Mouse (Mus musculus) macrophage (primary cell): ENCODE data around the gene Ubr3. TPM values are rescaled to one million over a fixed set of nuclear protein-coding genes. Genes with fewer than 3 reads are reported as not detected.
"Not testable (repeated sequence)": the region's sequence is repeated elsewhere in the genome, so short reads cannot be mapped to it uniquely, and the experiment has no call there.

Experiments
- H3K27ac ChIP-seq: fragments of 350-480 bp; formaldehyde crosslinking; 2 replicates; pipeline ENCODE4 v1.9.0; 2021
- H3K36me3 ChIP-seq: fragments of 350-480 bp; formaldehyde crosslinking; 2 replicates; pipeline ENCODE4 v1.9.0; 2021; ENCODE audit errors: inconsistent target
- H3K4me3 ChIP-seq: fragments of 350-480 bp; formaldehyde crosslinking; 2 replicates; pipeline ENCODE4 v1.9.0; 2021; ENCODE audit errors: inconsistent target
- H3K79me2 ChIP-seq: fragments of 350-480 bp; formaldehyde crosslinking; 2 replicates; pipeline ENCODE4 v1.9.0; 2021; ENCODE audit errors: inconsistent target
- WGBS: methylation state at CpG from one replicate; pipeline ENCODE4 v1.1.7; 2026; ENCODE audit warnings: inconsistent platforms; ENCODE audit not compliant: missing documents; 5-methylcytosine and 5-hydroxymethylcytosine counted together
- polyA plus RNA-seq: library from polyadenylated mRNA; stranded (reverse); fragments of 250-400 nt; gene quantifications from 3 replicates; pipeline ENCODE4 v1.2.4, GENCODE M21; 2018; ENCODE audit warnings: inconsistent platforms

Gene Ubr3
- polyA plus RNA-seq, 1 experiment from 2014 or later, result 30.6 TPM

- no peaks in the 10 kb centered on the region for H3K36me3 ChIP-seq
- 13% methylated on average over 6 of the region's 7 CpGs for WGBS
- no peak overlapping the region for H3K4me3 ChIP-seq
- H3K79me2 ChIP-seq, result no peaks in the 10 kb centered on the region
- H3K27ac ChIP-seq, result no peak overlapping the region
These were observed 6.2 kb upstream of the Ubr3 start for GRCm38 (mm10) chr2:69890843-69891242.

GRCm38 (mm10) chr2:69893145-69893544, 3.9 kb upstream of the Ubr3 start:
- peaks cover 6% of the 10 kb centered on the region for H3K79me2 ChIP-seq
- H3K36me3 ChIP-seq, result no peaks in the 10 kb centered on the region
- H3K4me3 ChIP-seq, result no peak overlapping the region
- WGBS, result 86% methylated on average over 1 of the region's 1 CpGs
- H3K27ac ChIP-seq, result no peak overlapping the region

DNA sequence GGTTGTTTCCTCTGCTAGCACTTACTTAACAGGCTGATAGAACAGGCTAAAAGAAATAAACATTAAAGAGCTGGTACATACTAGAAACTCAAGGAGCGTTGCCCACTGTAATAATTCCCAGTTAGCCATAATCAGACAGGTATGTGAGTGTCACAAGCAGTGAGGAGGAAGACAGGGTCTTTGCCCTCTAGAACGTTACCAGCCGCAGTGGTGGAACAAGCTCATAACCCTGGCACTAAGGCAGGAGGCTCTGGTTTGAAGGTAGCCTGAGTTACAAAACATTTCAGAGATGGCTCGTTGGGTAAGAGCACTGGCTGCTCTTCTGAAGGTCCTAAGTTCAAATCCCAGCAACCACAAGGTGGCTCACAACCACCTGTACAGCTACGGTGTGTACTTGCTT, 3.2 kb upstream of the Ubr3 start:
- Histone ChIP-seq H3K4me3 (no peak overlapping the region), H3K27ac (no peak overlapping the region), H3K79me2 (peaks cover 14% of the 10 kb centered on the region), H3K36me3 (no peaks in the 10 kb centered on the region)
- 85% methylated on average over 5 of the region's 5 CpGs for WGBS

- H3K79me2 ChIP-seq, result peaks cover 31% of the 10 kb centered on the region
- 74% methylated on average over 13 of the region's 14 CpGs for WGBS
- no peak overlapping the region for H3K4me3 ChIP-seq
- no peak overlapping the region for H3K27ac ChIP-seq
- H3K36me3 ChIP-seq, result no peaks in the 10 kb centered on the region
These were observed 1.4 kb upstream of the Ubr3 start for GRCm38 (mm10) chr2:69895502-69896223.

GRCm38 (mm10) chr2:69896224-69896581, 843 bp upstream of the Ubr3 start:
- WGBS, result 98% methylated on average over 4 of the region's 4 CpGs
- Histone ChIP-seq H3K79me2 (peaks cover 37% of the 10 kb centered on the region), H3K36me3 (no peaks in the 10 kb centered on the region), H3K27ac (no peak overlapping the region), H3K4me3 (no peak overlapping the region)

DNA sequence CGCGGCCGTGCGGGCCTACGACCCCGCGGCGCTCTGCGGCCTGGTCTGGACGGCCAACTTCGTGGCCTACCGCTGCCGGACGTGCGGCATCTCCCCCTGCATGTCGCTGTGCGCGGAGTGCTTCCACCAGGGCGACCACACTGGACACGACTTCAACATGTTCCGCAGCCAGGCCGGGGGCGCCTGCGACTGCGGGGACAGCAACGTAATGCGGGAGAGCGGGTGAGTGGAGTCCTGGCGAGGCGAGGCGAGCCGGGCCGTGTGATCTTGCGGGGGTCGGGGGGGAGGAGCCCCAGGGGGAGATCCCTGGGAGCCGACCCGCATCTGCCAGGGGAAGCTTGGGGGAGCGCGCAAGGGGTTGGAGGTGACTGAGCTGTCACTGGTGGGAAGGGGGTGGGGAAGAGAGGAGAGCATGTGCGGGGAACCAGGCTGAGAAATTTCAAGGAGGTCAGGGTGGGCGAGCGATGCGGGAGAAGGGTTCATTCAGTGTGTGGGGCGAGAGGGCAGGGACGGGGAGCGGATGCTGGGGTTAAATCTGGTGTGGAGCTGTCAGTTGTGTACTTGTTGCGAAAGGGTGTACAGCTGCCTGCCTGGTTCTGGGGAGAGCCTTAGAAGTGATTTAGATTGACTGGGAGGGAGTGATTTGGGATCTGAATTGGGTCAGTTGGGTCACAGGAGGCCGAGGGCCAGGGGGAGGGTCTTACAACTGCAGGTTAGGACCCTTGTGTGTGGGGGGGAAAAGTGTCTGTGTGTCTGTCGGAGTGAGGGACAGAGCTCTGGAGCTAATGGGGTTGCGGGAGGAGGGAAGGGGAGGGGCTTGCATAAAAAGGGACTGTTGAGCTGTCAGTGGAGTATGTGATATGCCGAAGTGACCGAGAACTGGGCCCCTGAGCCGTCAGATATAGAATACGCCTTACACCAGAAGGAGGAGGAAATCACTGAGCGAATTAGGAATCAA, 851 bp downstream of the Ubr3 start:
- Histone ChIP-seq H3K79me2 (peaks cover 54% of the 10 kb centered on the region), H3K27ac (peak overlapping the region; percentile 36), H3K36me3 (no peaks in the 10 kb centered on the region), H3K4me3 (peak overlapping the region; percentile 85)
- under 1% methylated on average over 53 of the region's 55 CpGs for WGBS

- H3K36me3 ChIP-seq, result no peaks in the 10 kb centered on the region
- 100% methylated on average over 3 of the region's 3 CpGs for WGBS
- H3K4me3 ChIP-seq, result no peak overlapping the region
- H3K27ac ChIP-seq, result no peak overlapping the region
- peaks cover 100% of the 10 kb centered on the region for H3K79me2 ChIP-seq
These were observed 6.5 kb downstream of the Ubr3 start for GRCm38 (mm10) chr2:69903541-69903940.

GRCm38 (mm10) chr2:69907394-69907793, 10.3 kb downstream of the Ubr3 start:
- not testable (repeated sequence) for H3K27ac ChIP-seq, H3K36me3 ChIP-seq, H3K4me3 ChIP-seq
- WGBS, result 92% methylated on average over 4 of the region's 4 CpGs
- peaks cover 100% of the 10 kb centered on the region for H3K79me2 ChIP-seq

DNA sequence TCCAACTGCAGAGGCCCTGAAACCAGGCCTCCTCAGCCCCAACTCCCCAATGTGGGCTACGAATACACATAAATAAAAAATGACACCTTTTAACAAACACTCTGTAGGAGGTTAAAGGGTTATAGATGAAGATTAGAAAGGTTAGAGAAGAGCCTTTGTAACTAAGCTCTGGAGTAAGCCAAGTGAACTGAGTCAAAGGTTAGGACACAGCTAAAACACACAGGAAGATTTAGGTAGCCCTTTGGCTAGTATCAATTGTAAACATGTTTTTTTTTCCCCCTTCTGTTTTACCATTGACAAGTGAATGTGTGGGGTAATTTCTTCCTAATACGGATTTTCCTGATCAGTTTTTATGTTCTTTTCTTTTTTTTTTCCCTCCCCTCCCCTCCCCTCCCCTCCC, 15.8 kb downstream of the Ubr3 start:
- Histone ChIP-seq H3K27ac (no peak overlapping the region), H3K4me3 (no peak overlapping the region)
- 74% methylated on average over 2 of the region's 2 CpGs for WGBS

DNA sequence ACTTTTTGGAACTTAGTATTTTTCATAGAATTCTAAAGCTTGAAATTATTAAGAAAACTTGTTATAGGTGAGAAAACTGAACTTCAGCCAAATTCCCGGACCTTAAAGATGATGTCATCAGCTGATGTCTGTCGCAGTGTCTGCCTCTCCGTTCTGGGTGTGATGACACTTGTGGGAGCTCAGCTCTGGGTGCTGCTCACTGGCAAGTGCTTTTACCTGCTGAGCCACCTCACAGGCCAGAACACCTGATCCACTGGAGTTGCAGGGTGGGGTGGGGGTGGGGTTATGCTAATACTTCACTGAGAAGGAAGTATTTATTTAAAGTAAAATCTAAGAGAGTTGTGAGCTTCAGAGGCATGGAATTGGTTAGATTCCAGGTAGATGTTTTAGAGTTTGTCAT, 20.3 kb downstream of the Ubr3 start:
- Histone ChIP-seq H3K36me3 (peaks cover 17% of the 10 kb centered on the region; the same call in 1 of the 2 replicates), H3K79me2 (peaks cover 30% of the 10 kb centered on the region), H3K27ac (no peak overlapping the region), H3K4me3 (no peak overlapping the region)
- 70% methylated on average over 3 of the region's 3 CpGs for WGBS

More for the DNA sequence above, 15.8 kb downstream of the Ubr3 start:
- Histone ChIP-seq H3K79me2 (peaks cover 75% of the 10 kb centered on the region), H3K36me3 (0 out of 2 replicates have a peak, but pooled peaks cover 1% of the 10 kb centered on the region)

DNA sequence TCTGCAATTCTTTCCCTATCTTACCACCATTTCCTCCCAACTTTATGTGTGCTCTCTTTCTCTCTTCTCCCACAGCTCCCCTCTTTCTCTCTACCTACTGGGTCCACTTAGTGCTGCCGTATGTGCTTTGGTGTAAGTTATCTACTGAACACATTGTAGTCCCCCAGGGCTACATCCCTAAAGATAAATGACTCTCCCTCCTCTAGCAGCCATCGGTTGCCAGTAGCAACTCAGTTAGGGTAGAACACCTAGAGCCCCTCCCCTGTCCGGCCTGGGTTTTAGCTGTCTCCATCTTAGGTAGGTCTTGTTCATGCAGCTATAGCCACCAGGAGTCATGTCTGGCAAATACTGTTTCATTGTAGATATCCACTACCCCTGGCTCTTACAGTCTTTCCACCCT, 27.9 kb downstream of the Ubr3 start:
- 90% methylated on average over 3 of the region's 3 CpGs for WGBS
- peaks cover 20% of the 10 kb centered on the region; the same call in 1 of the 2 replicates for H3K36me3 ChIP-seq
- no peak overlapping the region for H3K27ac ChIP-seq
- no peak overlapping the region for H3K4me3 ChIP-seq
- H3K79me2 ChIP-seq, result no peaks in the 10 kb centered on the region

GRCm38 (mm10) chr2:69936331-69936730, 39.3 kb downstream of the Ubr3 start:
- H3K4me3 ChIP-seq, result no peak overlapping the region
- WGBS, result 96% methylated on average over 5 of the region's 5 CpGs
- H3K36me3 ChIP-seq, result peaks cover 31% of the 10 kb centered on the region

DNA sequence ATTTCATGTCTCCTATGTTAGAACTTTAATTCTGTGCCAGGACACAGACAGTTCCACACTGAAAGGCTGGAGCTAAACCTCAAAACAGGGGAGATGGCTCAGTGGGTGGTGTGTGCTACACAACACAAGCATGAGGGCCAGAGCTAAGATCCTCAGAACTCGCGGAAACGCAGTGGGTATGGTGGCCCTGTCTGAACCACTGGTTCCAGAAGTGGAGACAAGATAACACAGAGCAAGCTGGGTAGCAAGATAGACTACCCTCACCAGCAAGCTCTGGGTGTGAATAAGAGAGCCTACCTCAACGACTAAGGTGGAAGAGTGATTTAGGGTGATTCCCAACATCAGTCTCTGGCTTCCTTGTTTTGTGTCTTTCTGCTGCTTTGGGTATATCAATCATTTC, 42.2 kb downstream of the Ubr3 start:
- WGBS, result 91% methylated on average over 4 of the region's 4 CpGs
- H3K36me3 ChIP-seq, result peaks cover 31% of the 10 kb centered on the region
- no peak overlapping the region for H3K4me3 ChIP-seq
- H3K79me2 ChIP-seq, result no peaks in the 10 kb centered on the region
- no peak overlapping the region for H3K27ac ChIP-seq

More at GRCm38 (mm10) chr2:69936331-69936730, 39.3 kb downstream of the Ubr3 start:
- no peak overlapping the region for H3K27ac ChIP-seq
- no peaks in the 10 kb centered on the region for H3K79me2 ChIP-seq

DNA sequence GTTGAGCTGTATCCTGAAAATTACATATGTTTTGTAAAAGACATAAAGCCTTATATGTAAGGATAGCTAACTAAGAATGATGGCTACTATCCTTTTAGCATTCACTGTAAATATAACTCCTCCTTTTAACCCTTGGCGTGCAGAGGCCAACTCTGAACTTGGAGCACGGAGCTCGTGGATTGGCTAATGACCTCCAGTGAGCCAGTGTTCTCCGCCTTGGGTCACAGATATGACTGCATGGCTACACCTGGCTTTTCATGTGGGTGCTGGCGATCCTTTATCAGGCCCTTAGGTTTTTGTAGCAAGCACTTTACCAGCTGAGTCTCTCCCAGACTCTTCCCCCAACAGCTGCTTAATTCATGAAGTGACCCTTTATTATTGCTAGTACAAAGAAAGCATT, 42.6 kb downstream of the Ubr3 start:
- H3K4me3 ChIP-seq, result no peak overlapping the region
- no peak overlapping the region for H3K27ac ChIP-seq
- H3K36me3 ChIP-seq, result peaks cover 31% of the 10 kb centered on the region
- 87% methylated on average over 5 of the region's 5 CpGs for WGBS
- H3K79me2 ChIP-seq, result no peaks in the 10 kb centered on the region
